Mouse (Mus musculus): ENCODE data around the gene Taok3.

- TF ChIP-seq CTCF (IDR thresholded peaks at IDR 0.05; ENCODE audit: low read depth, low read length) (no peak), GATA1 (IDR thresholded peaks at IDR 0.05; ENCODE audit: borderline replicate concordance, low read length) (no peak), TAL1 (conservative IDR thresholded peaks at IDR 0.05; ENCODE audit: low read depth, low read length) (no peak)
These were observed 138.3 kb downstream of the Taok3 start for GRCm38 (mm10) chr5:117258276-117258675.

Measured in G1E (cell line).